Mouse (Mus musculus): Measurements from ENCODE around the gene Pcsk6.

- TF ChIP-seq CTCF (IDR thresholded peaks at IDR 0.05; ENCODE audit: low read depth, low read length) (no peak), POLR2A (IDR thresholded peaks at IDR 0.05; ENCODE audit: borderline replicate concordance, low read depth, low read length) (no peak)
These were observed 177.2 kb downstream of the Pcsk6 start for GRCm38 (mm10) chr7:66038730-66039129.

All from bone marrow macrophage, adult 2 months (primary cell).